Mouse (Mus musculus) neutrophil, adult 5-6 weeks (primary cell): ENCODE data around the gene Osbpl9. TPM values are rescaled to one million over a fixed set of nuclear protein-coding genes. Genes with fewer than 3 reads are reported as not detected.

ENCODE experiments used
- ATAC-seq: fragments of 151-379, 151-347 bp; 2 replicates; pipeline ENCODE4 v1.8.0; 2017; ENCODE audit warnings: mild to moderate bottlenecking, moderate TSS enrichment; ENCODE audit not compliant: insufficient number of reproducible peaks, poor library complexity, low FRiP score, severe bottlenecking; ENCODE audit errors: extremely low read depth
- total RNA-seq: library from RNA; stranded (forward); fragments of 200-1000 nt; gene quantifications from 2 replicates; pipeline ENCODE4 v1.2.3, GENCODE M21; 2017

Osbpl9 gene
- total RNA-seq, 1 experiment from 2014 or later, result 343 TPM

- ATAC-seq, result no peak
These were observed 188.0 kb downstream of the Osbpl9 start for GRCm38 (mm10) chr4:109014091-109014490.

Other genes with a start within 250 kb of the Osbpl9 start
- gene Nrd1, start 201.6 kb downstream of the Osbpl9 start, total RNA-seq, result 187 and 204 TPM in 2 replicates
- 2.9 and 4.0 TPM in 2 replicates for gene Calr4, start 32.2 kb upstream of the Osbpl9 start, total RNA-seq
- 75.4 and 96.3 TPM in 2 replicates for gene Eps15, start 78.0 kb upstream of the Osbpl9 start, total RNA-seq
- gene Ttc39a, start 204.4 kb upstream of the Osbpl9 start, total RNA-seq, result 0.23 TPM in 1 of 2 replicates, not detected in the other